Comparison of ENCODE assay signal across 9 mouse cellular contexts in the genomic region with DNA sequence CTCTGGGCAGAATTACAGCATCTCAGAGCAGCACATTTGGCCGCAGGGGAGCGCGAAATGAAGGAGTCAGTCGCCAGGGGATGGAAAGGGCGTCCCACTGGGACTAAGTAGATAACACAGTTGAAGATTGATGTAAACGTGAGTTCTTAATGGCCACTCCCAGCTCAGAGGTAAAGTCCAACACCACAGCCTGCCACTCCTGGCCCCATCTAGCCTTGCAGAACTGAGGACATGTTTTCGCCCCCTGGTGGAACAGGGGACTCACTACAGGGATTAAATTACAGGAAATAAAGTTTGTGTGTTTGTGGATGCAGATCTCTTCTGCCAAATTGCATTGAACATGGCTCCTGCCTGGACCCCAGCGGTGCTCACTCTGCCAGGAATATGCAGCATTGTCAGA.
DNase-seq lines count a peak whose midpoint lies in the region; ATAC-seq and TF ChIP-seq lines count a peak whose summit lies in the region.
"Had no signal": no experiment of that assay in that cellular context is flagged by ENCODE, and none has a peak within 500 bp of the region (broad histone marks: within the 10 kb centered on the region; RNA-seq: fewer than 3 reads in every experiment).

No protein-coding gene starts in this region.

- no peaks in the 10 kb centered on the region for H3K9me3 ChIP-seq in heart, embryonic 12.5 days (replicated peaks)
- H3K9me3 ChIP-seq in G1E (replicated peaks), result no peaks in the 10 kb centered on the region
- H3K9me3 ChIP-seq: embryonic facial prominence, embryonic 12.5 days had no signal

- no peak for ATAC-seq in heart, embryonic 12.5 days (ENCODE audit: insufficient number of reproducible peaks, low FRiP score)
- ATAC-seq in G1E (ENCODE audit: extremely low read depth, insufficient number of reproducible peaks, low FRiP score, poor library complexity, severe bottlenecking), result no peak
- peak; percentile 69 for ATAC-seq in megakaryocyte-erythroid progenitor cell, adult 5-6 weeks (replicated peaks; ENCODE audit: low FRiP score, low TSS enrichment, poor library complexity, severe bottlenecking)

- no peak overlapping the region for H3K27ac ChIP-seq in heart, embryonic 12.5 days (ENCODE audit: poor library complexity, severe bottlenecking)
- H3K27ac ChIP-seq: embryonic facial prominence, embryonic 12.5 days had no signal

- peak; percentile 35 for DNase-seq in heart, postnatal 4 days
- DNase-seq in 3T3-L1 (ENCODE audit: low read depth, low spot score) (peak; percentile 40), G1E (ENCODE audit: low spot score) (no peak)
- DNase-seq in induced T-regulatory cell, adult 2 months (ENCODE audit: low read depth), result peak; percentile 40
- no peak for DNase-seq in ovary, postnatal 10 days (ENCODE audit: low spot score)
- no peak for DNase-seq in spleen, adult 12 weeks (ENCODE audit: low spot score)

- no peaks in the 10 kb centered on the region for H3K4me1 ChIP-seq in heart, embryonic 12.5 days (replicated peaks)
- 0 out of 2 replicates have a peak, but pooled peaks cover 2% of the 10 kb centered on the region for H3K4me1 ChIP-seq in G1E (ENCODE audit: insufficient read depth, low read depth, low read length)

- no peak overlapping the region for H3K4me2 ChIP-seq in heart, embryonic 12.5 days
- H3K4me2 ChIP-seq: embryonic facial prominence, embryonic 12.5 days had no signal

- TF ChIP-seq CTCF in G1E (IDR thresholded peaks at IDR 0.05; ENCODE audit: low read depth, low read length), result peak; percentile 65

- no peak overlapping the region for H3K4me3 ChIP-seq in heart, embryonic 12.5 days
- H3K4me3 ChIP-seq in G1E (ENCODE audit: low read depth, low read length), result no peak overlapping the region
- H3K4me3 ChIP-seq: embryonic facial prominence, embryonic 12.5 days had no signal

- WGBS in heart, embryonic 12.5 days, result 20% methylated on average over 8 of the region's 8 CpGs

- no peaks in the 10 kb centered on the region for H3K27me3 ChIP-seq in heart, embryonic 12.5 days (replicated peaks)
- no peaks in the 10 kb centered on the region for H3K27me3 ChIP-seq in G1E (ENCODE audit: insufficient read depth, low read length)

- no peaks in the 10 kb centered on the region for H3K36me3 ChIP-seq in heart, embryonic 12.5 days
- H3K36me3 ChIP-seq in G1E (replicated peaks), result no peaks in the 10 kb centered on the region
- H3K36me3 ChIP-seq: embryonic facial prominence, embryonic 12.5 days had no signal

- H3K9ac ChIP-seq in heart, embryonic 12.5 days, result no peak overlapping the region
- H3K9ac ChIP-seq: embryonic facial prominence, embryonic 12.5 days had no signal

Comparison
In these comparisons a context has a peak if more than half of its experiments do, and no peak if none do; other contexts are left out.
1. DNase-seq: peak in heart, postnatal 4 days (single experiment), 3T3-L1 (single experiment) and induced T-regulatory cell, adult 2 months (single experiment); none in G1E (single experiment), ovary, postnatal 10 days (single experiment) and spleen, adult 12 weeks (single experiment).